Mouse (Mus musculus): ENCODE data around the gene Gpr139. TPM values are rescaled to one million over a fixed set of nuclear protein-coding genes. Genes with fewer than 3 reads are reported as not detected.

Gpr139 gene
- polyA plus RNA-seq (2015; fragmentation: Illumina TruSeq; extraction: RNeasy Lipid Tissue Mini Kit (QIAGEN cat#74804); ENCODE audit: insufficient read depth, low replicate concordance) = not detected

DNA sequence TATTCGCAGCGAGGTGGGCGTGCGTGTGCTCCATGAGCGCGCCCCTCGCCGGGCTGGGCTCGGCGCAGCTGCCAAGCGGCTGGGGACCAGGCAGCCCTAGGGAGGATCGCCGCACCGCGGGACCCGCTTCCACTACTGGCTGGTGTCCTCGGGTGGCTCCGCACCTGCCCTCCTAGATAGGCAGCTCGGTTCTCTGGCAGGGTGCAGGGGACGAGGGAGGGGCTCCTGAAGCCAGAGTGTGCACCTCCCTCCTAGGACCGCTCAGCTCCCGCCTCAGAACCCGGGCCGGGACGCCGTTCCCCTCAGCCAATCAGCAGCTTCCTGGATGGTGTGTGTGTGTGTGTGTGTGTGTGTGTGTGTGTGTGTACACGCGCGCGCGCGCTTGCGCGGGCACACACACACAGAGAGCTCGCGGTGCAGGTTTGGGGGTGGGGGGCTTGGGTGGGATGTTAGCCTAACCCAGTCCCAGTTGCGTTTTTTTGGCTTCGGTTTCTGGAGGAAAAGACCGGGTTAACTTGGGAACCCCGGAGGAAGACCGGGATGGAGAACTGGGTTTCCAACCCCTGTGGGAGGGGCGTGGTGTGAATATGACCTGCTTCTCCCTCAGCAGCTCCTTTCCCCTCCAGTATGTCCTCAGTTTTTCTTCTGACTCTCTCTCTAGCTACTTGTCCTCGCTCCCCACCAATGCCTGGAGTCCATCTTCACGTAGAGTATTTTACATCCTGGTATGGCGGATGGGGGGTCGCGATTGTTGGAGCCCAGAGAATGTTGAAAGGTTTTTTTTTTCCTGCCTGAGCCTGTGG lies at the start of gene Gpr139:
Gene Gpr139 (minus strand): TSS at position 263 of the 803 bp plus-strand sequence.

Other genes with a start within 250 kb of the Gpr139 start
- gene Gprc5b, start 189.4 kb downstream of the Gpr139 start, polyA plus RNA-seq (2015; fragmentation: Illumina TruSeq; extraction: RNeasy Lipid Tissue Mini Kit (QIAGEN cat#74804); ENCODE audit: insufficient read depth, low replicate concordance) = 7.2 TPM